Mouse (Mus musculus) cerebellum, postnatal 25 days (tissue): ENCODE measurements around the gene Bms1.

Experiments used
- DNase-seq, 2 experiments: peaks; one replicate each; pipeline ENCODE4 v3.0.0; 2021; ENCODE audit warnings: mixed read lengths in 2 of 2

The Bms1 gene

GRCm38 (mm10) chr6:118365781-118366180 lies 53.5 kb downstream of the Bms1 start:
- DNase-seq: no peak

DNA sequence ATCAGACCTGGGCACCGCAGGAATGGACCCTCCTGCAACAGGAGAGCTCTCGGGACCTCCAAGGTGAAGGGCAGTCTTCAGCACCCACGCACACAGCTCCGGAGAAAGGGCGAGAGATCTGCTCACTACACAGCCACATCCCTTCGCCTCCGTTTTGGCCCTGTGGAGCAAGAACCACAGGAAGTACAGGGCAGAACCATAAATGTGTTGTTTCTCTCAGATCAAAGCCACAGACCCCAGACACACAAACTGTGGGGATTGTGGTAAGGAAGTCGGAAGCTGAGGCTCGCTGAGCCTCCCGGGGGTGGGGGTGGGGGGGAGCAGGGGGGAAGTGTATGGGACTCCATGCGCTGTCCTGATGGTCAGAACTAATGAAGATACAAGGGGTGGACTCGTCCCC lies 68.9 kb downstream of the Bms1 start:
- no peak for DNase-seq

DNA sequence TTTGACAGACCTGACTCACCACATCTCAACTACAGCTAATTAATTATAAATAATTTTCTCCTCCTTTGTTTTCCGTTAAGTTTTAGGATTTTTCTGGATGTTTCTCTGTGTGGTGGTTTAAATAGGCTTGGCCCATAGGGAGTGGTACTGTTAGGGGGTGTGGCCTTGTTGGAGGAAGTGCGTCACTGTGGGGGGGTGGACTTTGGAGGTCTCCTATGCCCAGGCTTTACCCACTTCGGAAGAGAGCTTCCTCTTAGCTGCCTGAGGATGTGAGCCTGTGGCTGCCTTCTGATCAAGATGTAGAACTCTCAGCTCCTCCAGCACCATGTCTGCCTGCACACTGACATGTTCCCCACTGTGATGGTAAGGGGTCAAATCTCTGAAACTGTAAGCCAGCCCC lies 71.1 kb downstream of the Bms1 start:
- DNase-seq: no peak

- no peak for DNase-seq
Observed at GRCm38 (mm10) chr6:118347291-118347690, 72.0 kb downstream of the Bms1 start.

- peak; percentile 26 to 37 for DNase-seq
Observed at GRCm38 (mm10) chr6:118341861-118342485, 77.3 kb downstream of the Bms1 start.

DNA sequence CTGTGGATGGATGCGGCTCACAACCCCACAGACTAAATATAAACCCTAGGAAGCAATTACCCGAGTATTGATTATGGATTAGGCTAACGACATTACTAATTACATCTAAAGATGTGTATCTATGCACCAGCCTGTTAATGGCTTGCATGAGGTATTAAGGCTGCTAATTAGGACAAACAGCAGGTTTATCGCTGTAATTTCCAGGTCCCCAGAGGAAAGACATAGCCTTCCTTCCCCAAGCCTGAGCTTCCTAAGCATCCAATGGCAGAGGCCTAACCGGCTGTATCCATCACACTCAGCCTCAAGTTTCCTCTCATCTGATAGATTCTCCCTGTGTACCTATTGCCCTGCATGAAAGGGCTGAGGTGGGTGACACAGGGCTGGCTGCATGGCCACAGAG lies 81.6 kb downstream of the Bms1 start:
- no peak for DNase-seq

GRCm38 (mm10) chr6:118336541-118337480 lies 82.5 kb downstream of the Bms1 start:
- DNase-seq: peak in 1 of 2 experiments; percentile 15

- DNase-seq: no peak
Observed at GRCm38 (mm10) chr6:118335934-118336450, 83.3 kb downstream of the Bms1 start.

DNA sequence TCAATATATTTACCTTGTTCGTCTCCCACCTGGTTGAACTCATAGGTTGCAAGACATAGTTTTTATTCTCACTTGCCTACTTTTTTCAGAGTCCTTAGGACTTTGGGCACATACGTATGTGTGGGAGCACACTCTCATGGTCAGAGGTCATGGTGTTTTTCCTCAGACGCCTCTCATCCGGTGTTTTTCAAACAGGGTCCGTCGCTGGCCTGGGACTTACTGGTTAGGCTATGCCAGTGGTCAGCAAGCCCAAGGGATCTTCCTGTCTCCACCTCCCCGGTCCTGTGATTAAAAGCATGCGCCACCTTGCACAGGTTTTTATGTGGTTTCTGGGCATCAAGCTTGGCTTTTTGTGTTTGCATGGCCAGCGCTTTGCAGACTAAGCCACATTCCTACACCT lies 85.4 kb downstream of the Bms1 start:
- no peak for DNase-seq
